Mouse (Mus musculus) lung, adult 2 months (tissue): ENCODE measurements at regions not wholly inside any gene's neighbourhood (a gene's known extent, or its start where the extent isn't known, plus 50 kb on each side); places are given as distances from the start of the nearest gene placed in this dataset.

Source experiments
- DNase-seq: peaks from one replicate; pipeline ENCODE4 v3.0.0; 2022
- H3K4me1 ChIP-seq: fragments of 200-500 bp; 2 replicates; pipeline ENCODE4 v1.6.1; 2011; ENCODE audit warnings: low read length; ENCODE audit not compliant: control insufficient read depth, insufficient read depth
- H3K4me3 ChIP-seq: fragments of 200-500 bp; replicated peaks from 2 replicates; pipeline ENCODE3; 2011; ENCODE audit warnings: low read depth, mild to moderate bottlenecking, control low read depth, low read length; ENCODE audit errors: extremely low read depth
- CTCF ChIP-seq: fragments of 200-500 bp; IDR thresholded peaks from 2 replicates; pipeline ENCODE4 v1.5.1; 2011; ENCODE audit warnings: mild to moderate bottlenecking, low read length, control low read depth; ENCODE audit not compliant: insufficient read depth
- POLR2A ChIP-seq: fragments of 200-500 bp; IDR thresholded peaks from 2 replicates; pipeline ENCODE4 v1.6.1; 2011; ENCODE audit warnings: low read depth, mild to moderate bottlenecking, control low read depth, low read length, borderline replicate concordance; ENCODE audit errors: extremely low read depth
- WGBS: fragments of 180-500 bp; shearing (Covaris S2); methylation state at CpG from one replicate; pipeline ENCODE4 v1.1.7; 2018; 5-methylcytosine and 5-hydroxymethylcytosine counted together

DNA sequence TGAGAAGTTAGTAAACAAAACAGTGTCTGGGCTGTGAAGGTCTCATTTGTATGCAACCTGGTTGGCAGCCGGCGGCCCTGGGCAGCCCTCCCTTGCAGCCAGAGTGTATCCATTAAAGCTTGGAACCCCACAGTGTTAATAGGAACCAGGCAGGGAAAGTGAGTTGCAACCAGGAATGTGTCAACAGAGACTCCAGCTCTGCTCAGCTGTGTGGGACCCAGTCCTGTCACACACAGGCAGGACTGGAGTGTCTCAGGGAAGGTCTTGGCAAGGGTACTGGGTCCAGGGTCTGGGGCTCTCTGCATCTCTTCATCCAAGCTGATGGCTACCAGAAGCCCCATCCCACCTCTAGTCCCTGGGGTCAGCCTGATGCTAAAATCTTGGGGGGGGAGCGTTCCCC is 556.8 kb upstream of the 3110018I06Rik start:
- no peak for DNase-seq
- 73% methylated on average over 3 of the region's 3 CpGs for WGBS
- Histone ChIP-seq H3K4me3 (no peak overlapping the region), H3K4me1 (no peaks in the 10 kb centered on the region)
- TF ChIP-seq CTCF (no peak), POLR2A (no peak)

DNA sequence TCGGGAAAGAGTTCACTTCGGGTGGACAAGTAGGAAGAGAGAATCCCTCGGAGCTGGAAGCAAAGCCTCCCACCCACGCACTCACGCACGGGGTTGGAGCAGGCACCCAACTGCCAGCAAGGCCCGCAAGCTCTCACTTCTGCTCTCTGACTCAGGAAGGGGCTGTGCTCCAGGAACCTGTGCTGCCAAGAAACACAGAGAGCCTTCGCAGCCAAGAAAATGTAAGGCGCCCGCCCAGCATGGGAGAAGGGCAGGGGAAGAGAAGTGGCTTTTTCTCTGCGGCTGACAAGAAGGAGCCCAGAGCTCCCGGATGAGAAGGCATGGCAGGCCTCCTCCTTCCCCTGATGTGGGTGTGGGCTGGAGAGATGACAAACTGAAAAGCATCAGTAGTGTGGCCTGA is 549.1 kb upstream of the 3110018I06Rik start:
- no peaks in the 10 kb centered on the region for H3K4me1 ChIP-seq
- H3K4me3 ChIP-seq: no peak overlapping the region
- TF ChIP-seq CTCF: no peak
- no peak for TF ChIP-seq POLR2A
- 67% methylated on average over 12 of the region's 12 CpGs for WGBS
- no peak for DNase-seq

DNA sequence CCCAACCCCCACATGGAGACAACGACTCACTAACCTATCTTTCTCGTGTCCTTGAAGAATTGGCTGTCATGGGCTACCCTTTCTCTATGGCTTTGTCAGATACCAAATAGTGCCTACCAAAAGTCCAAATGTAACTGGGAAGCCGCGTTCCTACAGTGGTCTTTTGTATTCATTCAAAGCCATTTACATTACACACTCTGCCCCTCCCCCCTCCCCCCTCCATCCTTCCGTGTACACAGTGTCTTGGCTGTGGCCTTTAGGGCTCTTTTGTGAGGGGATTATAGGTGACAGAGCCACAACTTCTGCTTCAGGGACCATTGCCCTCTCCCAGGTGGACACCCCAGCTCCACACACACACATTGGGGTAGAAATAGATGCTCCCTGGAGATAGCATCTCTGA is 544.6 kb upstream of the 3110018I06Rik start:
- no peak for DNase-seq
- TF ChIP-seq CTCF: no peak
- Histone ChIP-seq H3K4me1 (no peaks in the 10 kb centered on the region), H3K4me3 (no peak overlapping the region)
- 38% methylated on average over 5 of the region's 5 CpGs for WGBS

DNA sequence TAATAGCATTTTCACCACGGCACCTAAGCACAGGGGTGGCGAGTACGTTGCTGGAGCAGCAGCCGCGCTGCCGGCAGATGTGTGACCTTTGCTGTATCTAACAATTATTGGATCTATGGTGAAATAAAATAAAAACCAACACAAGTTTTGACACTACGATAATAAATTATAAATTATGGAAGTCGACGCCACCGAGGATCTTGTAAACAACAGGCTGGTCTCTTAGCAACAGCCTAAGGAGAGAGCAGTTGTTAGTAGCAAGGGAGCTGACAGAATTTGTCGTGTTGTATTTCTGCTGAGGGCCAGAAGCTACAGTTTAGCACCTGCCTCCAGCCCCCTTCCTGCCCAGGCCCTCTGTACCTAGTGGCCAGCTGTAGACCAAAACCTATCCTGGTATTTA is 535.8 kb upstream of the 3110018I06Rik start:
- TF ChIP-seq POLR2A (no peak), CTCF (no peak)
- WGBS: 51% methylated on average over 11 of the region's 11 CpGs

DNA sequence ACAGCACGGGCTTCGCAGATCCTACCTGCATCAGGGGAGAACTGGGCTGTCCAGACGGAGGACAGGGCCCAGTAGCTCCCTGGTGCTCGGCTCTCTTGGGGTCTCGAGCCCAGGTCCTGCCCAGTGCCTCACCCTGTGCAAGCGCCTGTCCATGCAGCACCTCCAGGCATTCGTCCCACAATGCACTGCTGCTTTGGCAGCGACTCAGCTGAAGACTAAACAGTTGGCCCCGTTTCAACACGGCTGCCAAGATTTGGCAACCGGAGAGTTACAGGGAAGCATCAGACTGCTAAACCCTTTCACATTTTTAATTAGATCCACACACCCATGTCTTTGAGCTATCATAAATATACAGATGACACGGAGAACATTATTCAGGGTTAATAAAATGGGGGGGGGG is 532.7 kb upstream of the 3110018I06Rik start:
- H3K4me3 ChIP-seq: no peak overlapping the region
- TF ChIP-seq CTCF (no peak), POLR2A (no peak)
- WGBS: 49% methylated on average over 12 of the region's 12 CpGs
- peak; percentile 4 for DNase-seq
- H3K4me1 ChIP-seq: no peaks in the 10 kb centered on the region

More for the DNA sequence above, 535.8 kb upstream of the 3110018I06Rik start:
- no peak for DNase-seq
- Histone ChIP-seq H3K4me1 (no peaks in the 10 kb centered on the region), H3K4me3 (no peak overlapping the region)

DNA sequence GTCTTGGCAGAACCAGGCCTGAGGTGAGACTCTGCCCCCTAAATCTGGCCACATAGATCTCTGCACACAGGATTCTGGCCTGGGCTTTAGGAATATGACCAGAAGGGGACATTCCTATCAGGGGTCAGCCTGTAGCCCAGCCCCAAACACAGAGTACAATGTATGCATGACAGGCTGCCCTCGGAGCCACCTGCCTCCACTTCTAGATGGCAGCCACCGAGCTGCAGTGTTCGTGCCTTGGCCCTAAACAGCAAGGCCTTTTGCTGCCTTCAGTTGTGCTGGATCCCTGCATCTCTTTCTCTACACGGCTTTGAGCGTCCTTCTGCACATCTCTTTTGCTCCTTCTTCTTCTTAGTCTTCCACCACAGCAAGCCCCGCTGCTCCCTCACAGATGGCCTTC is 532.2 kb upstream of the 3110018I06Rik start:
- 86% methylated on average over 6 of the region's 6 CpGs for WGBS
- no peak for DNase-seq
- no peak overlapping the region for H3K4me3 ChIP-seq

DNA sequence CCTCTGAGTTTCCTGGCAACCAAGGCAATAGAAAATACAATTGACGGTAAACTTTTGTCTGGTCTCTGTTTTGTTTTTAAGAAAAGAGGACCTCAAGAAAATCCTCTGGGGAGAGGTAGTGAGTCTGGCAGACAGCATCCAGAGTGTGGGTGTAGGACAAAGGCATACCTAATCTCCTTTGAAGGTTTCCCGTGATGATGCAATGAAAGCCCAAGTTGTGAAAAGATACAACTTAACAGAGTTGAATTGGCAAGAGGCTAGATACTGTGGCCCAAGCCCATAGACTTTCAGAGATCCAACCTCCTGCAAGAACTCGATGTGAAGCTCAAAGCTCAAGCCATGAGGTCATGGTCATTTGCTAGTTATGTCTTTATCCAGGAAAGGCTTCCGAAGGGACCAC is 526.4 kb upstream of the 3110018I06Rik start:
- DNase-seq: no peak
- TF ChIP-seq CTCF (no peak), POLR2A (no peak)
- Histone ChIP-seq H3K4me3 (no peak overlapping the region), H3K4me1 (no peaks in the 10 kb centered on the region)
- WGBS: 74% methylated on average over 4 of the region's 4 CpGs

More for the DNA sequence above, 532.2 kb upstream of the 3110018I06Rik start:
- no peaks in the 10 kb centered on the region for H3K4me1 ChIP-seq
- TF ChIP-seq CTCF: no peak

DNA sequence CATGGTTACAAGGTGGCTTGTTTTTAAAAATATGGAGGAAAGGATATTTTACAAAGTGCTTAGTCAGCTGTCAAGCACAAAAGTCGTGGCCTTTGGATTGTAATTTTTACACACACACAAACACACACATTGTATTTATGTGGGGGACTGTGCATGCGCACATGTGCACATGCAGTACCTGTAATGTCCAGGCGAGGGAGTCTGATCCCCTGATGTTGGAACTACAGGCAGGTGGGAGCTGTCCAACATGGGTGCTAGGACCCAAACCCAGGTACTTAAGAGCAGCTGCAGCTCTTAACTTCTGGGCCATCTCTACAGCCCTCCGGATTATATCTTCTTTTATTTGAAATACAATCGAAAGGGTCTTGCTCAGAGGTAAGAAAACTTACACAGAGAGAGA is 524.7 kb upstream of the 3110018I06Rik start:
- Histone ChIP-seq H3K4me1 (no peaks in the 10 kb centered on the region), H3K4me3 (no peak overlapping the region)
- 57% methylated on average over 5 of the region's 5 CpGs for WGBS
- no peak for DNase-seq
- TF ChIP-seq POLR2A: no peak
- TF ChIP-seq CTCF: peak; percentile 40

DNA sequence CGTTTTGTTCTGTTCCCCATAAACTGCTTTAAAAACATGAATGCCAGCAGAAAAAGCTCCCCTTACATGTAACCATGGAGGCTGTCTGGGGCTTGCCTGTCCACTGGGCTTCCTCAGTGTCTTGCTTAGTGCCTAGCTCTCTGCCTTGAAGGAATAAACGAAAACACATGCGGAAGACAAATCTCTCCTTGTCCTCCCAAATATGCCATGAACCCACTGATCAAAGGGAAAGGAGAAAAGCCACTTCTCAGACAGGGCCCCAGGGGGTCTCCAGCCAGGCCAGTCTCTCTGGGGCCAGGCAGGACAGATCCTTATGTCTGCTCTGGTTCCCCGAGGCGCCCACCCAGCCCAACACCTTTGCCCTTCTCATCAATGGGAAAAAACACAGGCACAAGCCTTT is 518.6 kb upstream of the 3110018I06Rik start:
- no peak for DNase-seq
- Histone ChIP-seq H3K4me3 (no peak overlapping the region), H3K4me1 (no peaks in the 10 kb centered on the region)
- TF ChIP-seq POLR2A (no peak), CTCF (no peak)
- 59% methylated on average over 5 of the region's 5 CpGs for WGBS

DNA sequence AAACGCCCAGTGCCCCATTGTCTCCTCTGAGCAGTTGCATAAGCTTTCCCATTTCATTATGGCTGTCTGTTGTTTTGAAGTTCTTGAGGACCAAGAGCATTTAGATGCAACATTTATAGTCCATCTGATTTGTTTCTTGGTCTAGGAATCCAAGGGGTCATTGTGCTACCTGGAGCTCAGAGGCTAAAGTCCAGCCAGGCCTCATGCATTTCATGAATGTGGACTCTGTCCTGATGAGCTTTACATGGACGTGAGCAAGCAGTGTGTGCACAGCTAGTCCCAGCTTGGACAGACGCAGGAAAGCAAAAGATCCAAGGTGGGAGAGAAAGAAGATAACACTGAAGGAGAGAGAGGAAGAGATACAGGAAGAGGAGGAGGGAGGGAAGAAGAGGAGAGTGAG is 496.0 kb upstream of the 3110018I06Rik start:
- no peak for DNase-seq
- TF ChIP-seq POLR2A: no peak
- no peak for TF ChIP-seq CTCF
- Histone ChIP-seq H3K4me3 (no peak overlapping the region), H3K4me1 (no peaks in the 10 kb centered on the region)
- 69% methylated on average over 3 of the region's 3 CpGs for WGBS

DNA sequence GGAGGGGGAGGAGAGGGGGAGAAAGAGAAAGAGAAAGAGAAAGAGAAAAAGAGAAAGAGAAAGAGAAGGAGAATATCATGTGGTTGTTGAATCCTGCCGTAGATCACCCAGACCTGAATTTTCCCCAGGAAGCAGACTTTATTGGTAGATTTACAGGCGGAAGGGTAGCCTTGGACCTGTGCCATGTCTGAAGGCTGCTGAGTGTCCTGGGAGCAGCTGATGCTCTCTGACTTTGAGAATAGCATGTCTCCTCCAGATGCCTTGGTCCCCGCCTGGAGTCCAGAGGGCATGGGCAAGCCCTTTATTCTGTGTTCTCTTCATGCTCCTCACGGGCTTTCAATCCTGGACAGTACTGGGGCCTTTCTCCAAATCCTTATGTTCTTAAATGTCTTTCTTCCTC is 495.4 kb upstream of the 3110018I06Rik start:
- TF ChIP-seq POLR2A (no peak), CTCF (no peak)
- Histone ChIP-seq H3K4me3 (no peak overlapping the region), H3K4me1 (no peaks in the 10 kb centered on the region)
- no peak for DNase-seq
- WGBS: 59% methylated on average over 4 of the region's 4 CpGs
